Mouse (Mus musculus) lung, adult 2 months (tissue): ENCODE measurements around the gene Ccdc120. TPM values are rescaled to one million over a fixed set of nuclear protein-coding genes. Genes with fewer than 3 reads are reported as not detected.

ENCODE experiments used
- DNase-seq: peaks from one replicate; pipeline ENCODE4 v3.0.0; 2022
- H3K4me1 ChIP-seq: fragments of 200-500 bp; 2 replicates; pipeline ENCODE4 v1.6.1; 2011; ENCODE audit warnings: low read length; ENCODE audit not compliant: control insufficient read depth, insufficient read depth
- H3K4me3 ChIP-seq: fragments of 200-500 bp; replicated peaks from 2 replicates; pipeline ENCODE3; 2011; ENCODE audit warnings: low read depth, mild to moderate bottlenecking, control low read depth, low read length; ENCODE audit errors: extremely low read depth
- CTCF ChIP-seq: fragments of 200-500 bp; IDR thresholded peaks from 2 replicates; pipeline ENCODE4 v1.5.1; 2011; ENCODE audit warnings: mild to moderate bottlenecking, low read length, control low read depth; ENCODE audit not compliant: insufficient read depth
- POLR2A ChIP-seq: fragments of 200-500 bp; IDR thresholded peaks from 2 replicates; pipeline ENCODE4 v1.6.1; 2011; ENCODE audit warnings: low read depth, mild to moderate bottlenecking, control low read depth, low read length, borderline replicate concordance; ENCODE audit errors: extremely low read depth
- WGBS: fragments of 180-500 bp; shearing (Covaris S2); methylation state at CpG from one replicate; pipeline ENCODE4 v1.1.7; 2018; 5-methylcytosine and 5-hydroxymethylcytosine counted together
- polyA plus RNA-seq: library from polyadenylated mRNA; depleted of rRNA; stranded (reverse); fragments of >200 nt; gene quantifications from 2 replicates; pipeline ENCODE4 v1.2.3, GENCODE M21; 2012; rRNA removed

Ccdc120 gene
- polyA plus RNA-seq, 1 experiment = 34.5 TPM

- no peaks in the 10 kb centered on the region for H3K4me1 ChIP-seq
- WGBS = 22% methylated on average over 33 of the region's 33 CpGs
- peak within 1 kb of the TSS; percentile 65 for H3K4me3 ChIP-seq
- DNase-seq = peak; percentile 67
- TF ChIP-seq CTCF (no peak), POLR2A (peak; percentile 71; the same call in 1 of the 2 replicates)
Observed at GRCm38 (mm10) chrX:7696954-7697381, 53.7 kb downstream of the Ccdc120 start, which contains the start of gene Gpkow. Gene Gpkow (plus strand): TSS chrX:7697131.

- no peak for DNase-seq
- no peak overlapping the region for H3K4me3 ChIP-seq
- no peak for TF ChIP-seq POLR2A
- TF ChIP-seq CTCF = no peak
- no peaks in the 10 kb centered on the region for H3K4me1 ChIP-seq
- 40% methylated on average over 6 of the region's 6 CpGs for WGBS
Observed at GRCm38 (mm10) chrX:7696520-7696919, 54.2 kb downstream of the Ccdc120 start.

GRCm38 (mm10) chrX:7692862-7693261 is 57.8 kb downstream of the Ccdc120 start:
- no peak for DNase-seq
- 40% methylated on average over 4 of the region's 4 CpGs for WGBS
- Histone ChIP-seq H3K4me1 (no peaks in the 10 kb centered on the region), H3K4me3 (no peak overlapping the region)
- TF ChIP-seq CTCF = peak; percentile 28; the same call in 1 of the 2 replicates
- TF ChIP-seq POLR2A = no peak

GRCm38 (mm10) chrX:7690486-7690885 is 60.2 kb downstream of the Ccdc120 start:
- TF ChIP-seq CTCF (no peak), POLR2A (no peak)
- Histone ChIP-seq H3K4me3 (no peak overlapping the region), H3K4me1 (no peaks in the 10 kb centered on the region)
- DNase-seq = no peak
- WGBS = 50% methylated on average over 3 of the region's 3 CpGs

GRCm38 (mm10) chrX:7688321-7688720 is 62.4 kb downstream of the Ccdc120 start:
- DNase-seq = no peak
- TF ChIP-seq POLR2A = no peak
- TF ChIP-seq CTCF = no peak
- no peak overlapping the region for H3K4me3 ChIP-seq
- no peaks in the 10 kb centered on the region for H3K4me1 ChIP-seq
- WGBS = 92% methylated on average over 2 of the region's 2 CpGs

Other genes starting within 250 kb of the Ccdc120 start
- gene Foxp3, start 177.3 kb downstream of the Ccdc120 start, polyA plus RNA-seq = 0.37 and 0.59 TPM in 2 replicates
- gene Ppp1r3f, start 176.6 kb downstream of the Ccdc120 start, polyA plus RNA-seq = 3.5 and 4.2 TPM in 2 replicates
- 14.5 and 15.6 TPM in 2 replicates for gene Ccdc22, start 145.4 kb downstream of the Ccdc120 start, polyA plus RNA-seq
- gene Cacna1f, start 143.8 kb downstream of the Ccdc120 start, polyA plus RNA-seq = 0.08 and 0.11 TPM in 2 replicates
- gene Syp, start 112.4 kb downstream of the Ccdc120 start, polyA plus RNA-seq = 3.7 and 5.8 TPM in 2 replicates
- gene Prickle3, start 93.6 kb downstream of the Ccdc120 start, polyA plus RNA-seq = 21.7 and 25.0 TPM in 2 replicates
- 208 and 264 TPM in 2 replicates for gene Plp2, start 79.5 kb downstream of the Ccdc120 start, polyA plus RNA-seq
- 12.3 and 17.2 TPM in 2 replicates for gene Magix, start 69.7 kb downstream of the Ccdc120 start, polyA plus RNA-seq
- 8.4 and 9.4 TPM in 2 replicates for gene Gpkow, start 53.8 kb downstream of the Ccdc120 start, polyA plus RNA-seq
- gene Wdr45, start 36.6 kb downstream of the Ccdc120 start, polyA plus RNA-seq = 83.4 and 128 TPM in 2 replicates
- 1.7 and 2.7 TPM in 2 replicates for gene Gm45208, start 28.7 kb downstream of the Ccdc120 start, polyA plus RNA-seq
- gene Praf2, start 22.5 kb downstream of the Ccdc120 start, polyA plus RNA-seq = 41.0 and 46.2 TPM in 2 replicates
- gene Tfe3, start 11.7 kb upstream of the Ccdc120 start, polyA plus RNA-seq = 28.8 and 31.8 TPM in 2 replicates
- gene Gripap1, start 38.9 kb upstream of the Ccdc120 start, polyA plus RNA-seq = 19.0 and 32.4 TPM in 2 replicates
- 0.84 and 1.0 TPM in 2 replicates for gene Kcnd1, start 71.4 kb upstream of the Ccdc120 start, polyA plus RNA-seq
- 31.0 and 43.3 TPM in 2 replicates for gene Otud5, start 90.5 kb upstream of the Ccdc120 start, polyA plus RNA-seq
- gene Pim2, start 127.4 kb upstream of the Ccdc120 start, polyA plus RNA-seq = 12.2 and 13.6 TPM in 2 replicates
- 73.7 and 74.0 TPM in 2 replicates for gene Slc35a2, start 133.1 kb upstream of the Ccdc120 start, polyA plus RNA-seq
- gene Pqbp1, start 148.4 kb upstream of the Ccdc120 start, polyA plus RNA-seq = 44.4 and 53.6 TPM in 2 replicates
- 31.6 and 34.7 TPM in 2 replicates for gene Timm17b, start 148.5 kb upstream of the Ccdc120 start, polyA plus RNA-seq
- gene Gm10491, start 156.9 kb upstream of the Ccdc120 start, polyA plus RNA-seq = not detected in 2 replicates
- not detected in 2 replicates for gene Gm10490, start 158.6 kb upstream of the Ccdc120 start, polyA plus RNA-seq
- gene Pcsk1n, start 168.9 kb upstream of the Ccdc120 start, polyA plus RNA-seq = 0.41 and 0.53 TPM in 2 replicates
- not detected in 2 replicates for gene Eras, start 177.7 kb upstream of the Ccdc120 start, polyA plus RNA-seq
- gene Hdac6, start 197.0 kb upstream of the Ccdc120 start, polyA plus RNA-seq = 16.0 and 22.8 TPM in 2 replicates
- 0.76 and 1.8 TPM in 2 replicates for gene Gata1, start 227.2 kb upstream of the Ccdc120 start, polyA plus RNA-seq